Mouse (Mus musculus): ENCODE data around the gene Slc16a11. TPM values are rescaled to one million over a fixed set of nuclear protein-coding genes. Genes with fewer than 3 reads are reported as not detected.

Gene Slc16a11
- total and polyA plus RNA-seq, 3 experiments, result 0.51 to 2.3 TPM; not detected in 1

GRCm38 (mm10) chr11:70234037-70234436 lies 21.5 kb downstream of the Slc16a11 start:
- H3K4me2 ChIP-seq (ENCODE audit: insufficient read depth, low read depth, poor library complexity, severe bottlenecking), result no peak overlapping the region
- no peak for DNase-seq (ENCODE audit: extremely low read depth)
- peaks cover 2% of the 10 kb centered on the region for H3K27me3 ChIP-seq (replicated peaks)
- in situ Hi-C loops (cut with MboI; ENCODE audit: low pct_ligation_motif_present, low pct_unique_long_range_greater_than_20kb, low sequenced_read_pairs), result loop anchor here (25.0 kb wide), 2 partner anchors 378 to 528 kb away; partner anchors contain the start of genes 4930544D05Rik, Chrne and Zfp3
- TF ChIP-seq TBP (conservative IDR thresholded peaks at IDR 0.05; ENCODE audit: low read depth, low read length), result no peak
- no peak for TF ChIP-seq MAFK (IDR thresholded peaks at IDR 0.05; ENCODE audit: insufficient replicate concordance, low read length)
- peaks cover 10 to 27% of the 10 kb centered on the region in 2 experiments for H3K36me3 ChIP-seq (replicated peaks in 1 of 2; ENCODE audit: control insufficient read depth in 1 of 2, insufficient read depth in 1 of 2, low read length in 1 of 2)
- no peaks in the 10 kb centered on the region for H3K9me3 ChIP-seq (replicated peaks; ENCODE audit: low read length)
- no peak overlapping the region for H3K4me3 ChIP-seq (replicated peaks in 1 of 3; ENCODE audit: low read depth in 2 of 3, low read length in 2 of 3, poor library complexity in 1 of 3)
- no peak overlapping the region for H3K9ac ChIP-seq (ENCODE audit: insufficient read depth, low read depth)
- peaks cover 6% of the 10 kb centered on the region for H3K79me2 ChIP-seq (replicated peaks; ENCODE audit: control insufficient read depth, extremely low read depth, insufficient read depth, poor library complexity, severe bottlenecking)
- no peak overlapping the region for H3K27ac ChIP-seq (ENCODE audit: insufficient read depth, low read depth)
- H3K4me1 ChIP-seq (ENCODE audit: control insufficient read depth in 1 of 2, insufficient read depth in 2 of 2), result peaks cover 4 to 41% of the 10 kb centered on the region in 2 experiments
- dilution Hi-C loops (cut with MboI; ENCODE audit: extremely low pct_ligation_motif_present, extremely low pct_unique_long_range_greater_than_20kb, low sequenced_read_pairs), result no loop called here

GRCm38 (mm10) chr11:70234497-70234896 lies 21.9 kb downstream of the Slc16a11 start:
- in situ Hi-C loops (cut with MboI; ENCODE audit: low pct_ligation_motif_present, low pct_unique_long_range_greater_than_20kb, low sequenced_read_pairs), result loop anchor here (25.0 kb wide), 2 partner anchors 378 to 528 kb away; partner anchors contain the start of genes 4930544D05Rik, Chrne and Zfp3
- no peak for TF ChIP-seq ZC3H11A (IDR thresholded peaks at IDR 0.05; ENCODE audit: low read depth, low read length)
- no peak for TF ChIP-seq TCF12 (IDR thresholded peaks at IDR 0.05; ENCODE audit: low read depth, low read length)
- TF ChIP-seq E2F4 (IDR thresholded peaks at IDR 0.05; ENCODE audit: insufficient replicate concordance, low read depth, low read length), result no peak
- no peak for TF ChIP-seq MAX (IDR thresholded peaks at IDR 0.05; ENCODE audit: low read length)
- TF ChIP-seq SMC3 (IDR thresholded peaks at IDR 0.05; ENCODE audit: low read depth, low read length), result no peak
- TF ChIP-seq GABPA (IDR thresholded peaks at IDR 0.05; ENCODE audit: insufficient replicate concordance, low read depth, low read length), result no peak
- TF ChIP-seq PAX5 (IDR thresholded peaks at IDR 0.05; ENCODE audit: low read length), result no peak
- Histone ChIP-seq H3K9ac (ENCODE audit: insufficient read depth, low read depth) (no peak overlapping the region), H3K4me1 (ENCODE audit: control insufficient read depth in 1 of 2, insufficient read depth in 2 of 2) (peaks cover 4 to 37% of the 10 kb centered on the region in 2 experiments), H3K79me2 (replicated peaks; ENCODE audit: control insufficient read depth, extremely low read depth, insufficient read depth, poor library complexity, severe bottlenecking) (peaks cover 11% of the 10 kb centered on the region), H3K27ac (ENCODE audit: insufficient read depth, low read depth) (no peak overlapping the region), H3K4me2 (ENCODE audit: insufficient read depth, low read depth, poor library complexity, severe bottlenecking) (no peak overlapping the region), H3K27me3 (replicated peaks) (peaks cover 2% of the 10 kb centered on the region), H3K9me3 (replicated peaks; ENCODE audit: low read length) (no peaks in the 10 kb centered on the region), H3K36me3 (replicated peaks in 1 of 2; ENCODE audit: control insufficient read depth in 1 of 2, insufficient read depth in 1 of 2, low read length in 1 of 2) (peaks cover 10 to 27% of the 10 kb centered on the region in 2 experiments), H3K4me3 (replicated peaks in 1 of 3; ENCODE audit: low read depth in 2 of 3, low read length in 2 of 3, poor library complexity in 1 of 3) (no peak overlapping the region)
- DNase-seq (ENCODE audit: extremely low read depth), result no peak
- dilution Hi-C loops (cut with MboI; ENCODE audit: extremely low pct_ligation_motif_present, extremely low pct_unique_long_range_greater_than_20kb, low sequenced_read_pairs), result no loop called here

- no peak overlapping the region for H3K4me3 ChIP-seq (replicated peaks in 1 of 3; ENCODE audit: low read depth in 2 of 3, low read length in 2 of 3, poor library complexity in 1 of 3)
- TF ChIP-seq ZMIZ1 (IDR thresholded peaks at IDR 0.05; ENCODE audit: low read depth, low read length), result no peak
- no peak for TF ChIP-seq MAFK (IDR thresholded peaks at IDR 0.05; ENCODE audit: insufficient replicate concordance, low read length)
- no peak for TF ChIP-seq RAD21 (IDR thresholded peaks at IDR 0.05; ENCODE audit: low read depth, low read length)
- no peak for TF ChIP-seq ZNF384 (IDR thresholded peaks at IDR 0.05; ENCODE audit: low read depth, low read length)
- TF ChIP-seq POLR2AphosphoS2 (IDR thresholded peaks at IDR 0.05; ENCODE audit: low read depth, low read length), result no peak
- TF ChIP-seq TBP (conservative IDR thresholded peaks at IDR 0.05; ENCODE audit: low read depth, low read length), result no peak
- TF ChIP-seq HCFC1 (IDR thresholded peaks at IDR 0.05; ENCODE audit: low read depth, low read length), result no peak
- TF ChIP-seq MYC (IDR thresholded peaks at IDR 0.05; ENCODE audit: low read depth, low read length), result no peak
- no peak for TF ChIP-seq CHD1 (IDR thresholded peaks at IDR 0.05; ENCODE audit: low read depth, low read length)
- no peak for TF ChIP-seq MXI1 (IDR thresholded peaks at IDR 0.05; ENCODE audit: low read depth, low read length)
- TF ChIP-seq JUN (IDR thresholded peaks at IDR 0.05; ENCODE audit: insufficient read depth, low read depth, low read length), result no peak
- TF ChIP-seq KAT2A (IDR thresholded peaks at IDR 0.05; ENCODE audit: insufficient replicate concordance, low read length), result no peak
- DNase-seq (ENCODE audit: extremely low read depth), result no peak
- dilution Hi-C loops (cut with MboI; ENCODE audit: extremely low pct_ligation_motif_present, extremely low pct_unique_long_range_greater_than_20kb, low sequenced_read_pairs), result no loop called here
- H3K4me1 ChIP-seq (ENCODE audit: control insufficient read depth in 1 of 2, insufficient read depth in 2 of 2), result peaks cover 4 to 32% of the 10 kb centered on the region in 2 experiments
- no peak overlapping the region for H3K9ac ChIP-seq (ENCODE audit: insufficient read depth, low read depth)
- in situ Hi-C loops (cut with MboI; ENCODE audit: low pct_ligation_motif_present, low pct_unique_long_range_greater_than_20kb, low sequenced_read_pairs), result loop anchor here (25.0 kb wide), 2 partner anchors 377 to 527 kb away; partner anchors contain the start of genes 4930544D05Rik, Chrne and Zfp3
- H3K36me3 ChIP-seq (replicated peaks in 1 of 2; ENCODE audit: control insufficient read depth in 1 of 2, insufficient read depth in 1 of 2, low read length in 1 of 2), result peaks cover 10 to 27% of the 10 kb centered on the region in 2 experiments
- H3K79me2 ChIP-seq (replicated peaks; ENCODE audit: control insufficient read depth, extremely low read depth, insufficient read depth, poor library complexity, severe bottlenecking), result peaks cover 12% of the 10 kb centered on the region
- H3K4me2 ChIP-seq (ENCODE audit: insufficient read depth, low read depth, poor library complexity, severe bottlenecking), result no peak overlapping the region
- H3K27me3 ChIP-seq (replicated peaks), result no peaks in the 10 kb centered on the region
- H3K27ac ChIP-seq (ENCODE audit: insufficient read depth, low read depth), result no peak overlapping the region
- H3K9me3 ChIP-seq (replicated peaks; ENCODE audit: low read length), result no peaks in the 10 kb centered on the region
These were observed 22.8 kb downstream of the Slc16a11 start for GRCm38 (mm10) chr11:70235254-70235900.

Measured in CH12.LX (cell line).